Mouse (Mus musculus) duodenum, adult 2 months (tissue): ENCODE results near the gene Ptpn6. TPM values are rescaled to one million over a fixed set of nuclear protein-coding genes. Genes with fewer than 3 reads are reported as not detected.

ENCODE experiments used
- polyA plus RNA-seq: library from polyadenylated mRNA; depleted of rRNA; stranded (reverse); fragments of >200 nt; gene quantifications from 2 replicates; pipeline ENCODE4 v1.2.3, GENCODE M21; 2012; ENCODE audit warnings: low replicate concordance; rRNA removed

The Ptpn6 gene
- 18.0 and 22.1 TPM in 2 replicates for polyA plus RNA-seq

GRCm38 (mm10) chr6:124738511-124739023, at the start of gene Ptpn6:
Gene Ptpn6 (minus strand): TSS chr6:124738714.

GRCm38 (mm10) chr6:124779222-124779983, 40.9 kb upstream of the Ptpn6 start, which contains the start of gene Lrrc23:
Gene Lrrc23 (minus strand): TSS chr6:124779727.

GRCm38 (mm10) chr6:124769101-124769765, 30.7 kb upstream of the Ptpn6 start, which contains the start of gene Eno2:
Gene Eno2 (minus strand): TSS chr6:124769673.

GRCm38 (mm10) chr6:124755831-124756595, 17.5 kb upstream of the Ptpn6 start, which contains the start of the genes Gm45234 and Atn1:
Gene Gm45234 (minus strand): TSS chr6:124756021.
Gene Atn1 (minus strand): TSS chr6:124756524.

GRCm38 (mm10) chr6:124740888-124741761, 2.6 kb upstream of the Ptpn6 start, which contains the start of gene Grcc10:
Gene Grcc10 (minus strand): TSS chr6:124741374.

GRCm38 (mm10) chr6:124711824-124712782, 26.4 kb downstream of the Ptpn6 start, which contains the start of the genes Emg1 and Phb2:
Gene Emg1 (minus strand): TSS chr6:124712178.
Gene Phb2 (plus strand): TSS chr6:124712336.

Other genes with a start within 250 kb of the Ptpn6 start
- gene C1rl, start 245.6 kb downstream of the Ptpn6 start, polyA plus RNA-seq: 0.90 and 1.1 TPM in 2 replicates
- gene C1ra, start 226.3 kb downstream of the Ptpn6 start, polyA plus RNA-seq: 5.3 and 8.3 TPM in 2 replicates
- 5.4 and 8.8 TPM in 2 replicates for gene C1s1, start 196.4 kb downstream of the Ptpn6 start, polyA plus RNA-seq
- gene C1rb, start 168.4 kb downstream of the Ptpn6 start, polyA plus RNA-seq: not detected in 2 replicates
- gene C1s2, start 102.6 kb downstream of the Ptpn6 start, polyA plus RNA-seq: not detected in 2 replicates
- gene Lpcat3, start 75.7 kb downstream of the Ptpn6 start, polyA plus RNA-seq: 200 and 320 TPM in 2 replicates
- 21.0 and 23.1 TPM in 2 replicates for gene Emg1, start 26.5 kb downstream of the Ptpn6 start, polyA plus RNA-seq
- gene Phb2, start 26.4 kb downstream of the Ptpn6 start, polyA plus RNA-seq: 163 and 179 TPM in 2 replicates
- gene Grcc10, start 2.7 kb upstream of the Ptpn6 start, polyA plus RNA-seq: 113 and 151 TPM in 2 replicates
- gene Gm45234, start 17.3 kb upstream of the Ptpn6 start, polyA plus RNA-seq: not detected in 2 replicates
- gene Atn1, start 17.8 kb upstream of the Ptpn6 start, polyA plus RNA-seq: 60.0 and 70.5 TPM in 2 replicates
- gene Eno2, start 31.0 kb upstream of the Ptpn6 start, polyA plus RNA-seq: 2.6 and 3.2 TPM in 2 replicates
- gene Lrrc23, start 41.0 kb upstream of the Ptpn6 start, polyA plus RNA-seq: 0.09 and 0.30 TPM in 2 replicates
- 21.3 and 42.0 TPM in 2 replicates for gene Spsb2, start 69.9 kb upstream of the Ptpn6 start, polyA plus RNA-seq
- gene Tpi1, start 75.6 kb upstream of the Ptpn6 start, polyA plus RNA-seq: 448 and 753 TPM in 2 replicates
- 41.6 and 63.1 TPM in 2 replicates for gene Usp5, start 90.8 kb upstream of the Ptpn6 start, polyA plus RNA-seq
- 53.1 and 53.5 TPM in 2 replicates for gene Cdca3, start 90.8 kb upstream of the Ptpn6 start, polyA plus RNA-seq
- 0.14 and 0.31 TPM in 2 replicates for gene Gnb3, start 101.6 kb upstream of the Ptpn6 start, polyA plus RNA-seq
- 5.8 and 11.2 TPM in 2 replicates for gene P3h3, start 119.0 kb upstream of the Ptpn6 start, polyA plus RNA-seq
- 0.65 and 1.6 TPM in 2 replicates for gene Gpr162, start 125.3 kb upstream of the Ptpn6 start, polyA plus RNA-seq
- 2.8 and 4.7 TPM in 2 replicates for gene Cd4, start 149.5 kb upstream of the Ptpn6 start, polyA plus RNA-seq
- 3.0 and 7.5 TPM in 2 replicates for gene Lag3, start 173.0 kb upstream of the Ptpn6 start, polyA plus RNA-seq
- gene Ptms, start 181.4 kb upstream of the Ptpn6 start, polyA plus RNA-seq: 874 and 2,100 TPM in 2 replicates
- gene Mlf2, start 192.7 kb upstream of the Ptpn6 start, polyA plus RNA-seq: 369 and 581 TPM in 2 replicates
- 120 and 168 TPM in 2 replicates for gene Cops7a, start 226.8 kb upstream of the Ptpn6 start, polyA plus RNA-seq